Mouse (Mus musculus): ENCODE measurements around the gene Naglu. TPM values are rescaled to one million over a fixed set of nuclear protein-coding genes. Genes with fewer than 3 reads are reported as not detected.
"Not testable (repeated sequence)": the region's sequence is repeated elsewhere in the genome, so short reads cannot be mapped to it uniquely, and the experiment has no call there.

The Naglu gene
- total RNA-seq, 2 experiments from 2014 or later = 8.6 to 9.9 TPM

DNA sequence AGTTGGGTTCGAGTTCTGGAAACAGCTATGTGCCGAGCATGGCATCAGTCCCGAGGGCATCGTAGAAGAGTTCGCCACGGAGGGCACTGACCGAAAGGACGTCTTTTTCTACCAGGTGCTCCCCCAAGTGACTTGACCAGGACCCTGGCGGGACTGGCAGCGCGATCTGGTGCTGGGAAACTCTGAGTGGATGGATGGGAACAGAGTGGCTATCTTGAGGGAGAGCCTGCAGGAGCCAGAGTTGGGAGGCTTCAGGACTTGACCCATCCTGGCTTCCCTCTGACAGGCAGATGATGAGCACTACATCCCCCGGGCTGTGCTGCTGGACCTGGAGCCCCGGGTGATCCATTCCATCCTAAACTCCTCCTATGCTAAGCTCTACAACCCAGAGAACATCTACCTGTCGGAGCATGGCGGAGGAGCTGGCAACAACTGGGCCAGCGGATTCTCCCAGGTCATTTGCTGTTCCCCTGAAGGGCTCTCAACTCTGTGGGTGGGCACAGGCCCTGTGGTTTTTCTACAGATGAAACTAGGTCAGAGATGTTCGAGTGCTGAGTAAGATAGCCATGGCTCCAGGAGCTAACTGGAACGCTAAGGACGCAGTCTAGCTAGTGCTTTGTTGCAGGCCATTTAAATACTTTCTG lies 50.9 kb downstream of the Naglu start:
- no peak for DNase-seq (ENCODE audit: low spot score in 2 of 2)

DNA sequence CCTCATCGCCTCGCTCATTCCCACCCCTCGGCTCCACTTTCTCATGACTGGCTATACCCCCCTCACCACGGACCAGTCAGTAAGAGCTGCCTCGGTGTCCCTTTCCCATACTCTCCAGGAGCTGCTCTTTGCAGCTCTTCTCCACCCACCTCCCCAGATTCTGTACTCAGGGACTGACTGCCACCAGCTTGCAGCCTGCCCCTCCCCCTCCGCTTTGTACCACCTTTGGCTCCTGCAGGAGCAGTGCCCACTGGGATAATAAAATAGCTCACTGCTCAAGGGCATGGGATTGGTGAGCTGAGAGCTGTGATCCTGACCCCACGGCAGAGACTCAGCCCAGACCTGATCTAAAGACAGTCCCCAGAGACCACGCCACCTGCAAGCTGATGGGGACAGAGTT lies 54.7 kb downstream of the Naglu start:
- not testable (repeated sequence) for DNase-seq (ENCODE audit: low spot score in 2 of 2)

DNA sequence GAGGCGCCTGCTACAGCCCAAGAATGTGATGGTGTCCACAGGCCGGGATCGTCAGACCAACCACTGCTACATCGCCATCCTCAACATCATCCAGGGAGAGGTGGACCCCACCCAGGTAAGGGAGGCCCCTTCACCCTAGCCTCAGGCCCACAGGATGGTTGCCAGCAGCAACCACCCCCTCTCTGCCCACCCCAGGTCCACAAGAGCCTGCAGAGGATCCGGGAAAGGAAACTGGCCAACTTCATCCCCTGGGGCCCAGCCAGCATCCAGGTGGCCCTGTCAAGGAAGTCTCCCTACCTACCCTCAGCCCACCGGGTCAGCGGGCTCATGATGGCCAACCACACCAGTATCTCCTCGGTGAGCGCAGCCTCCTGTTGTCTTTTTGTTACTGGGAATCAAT lies 55.2 kb downstream of the Naglu start:
- DNase-seq (ENCODE audit: low spot score in 2 of 2) = not testable (repeated sequence)

DNA sequence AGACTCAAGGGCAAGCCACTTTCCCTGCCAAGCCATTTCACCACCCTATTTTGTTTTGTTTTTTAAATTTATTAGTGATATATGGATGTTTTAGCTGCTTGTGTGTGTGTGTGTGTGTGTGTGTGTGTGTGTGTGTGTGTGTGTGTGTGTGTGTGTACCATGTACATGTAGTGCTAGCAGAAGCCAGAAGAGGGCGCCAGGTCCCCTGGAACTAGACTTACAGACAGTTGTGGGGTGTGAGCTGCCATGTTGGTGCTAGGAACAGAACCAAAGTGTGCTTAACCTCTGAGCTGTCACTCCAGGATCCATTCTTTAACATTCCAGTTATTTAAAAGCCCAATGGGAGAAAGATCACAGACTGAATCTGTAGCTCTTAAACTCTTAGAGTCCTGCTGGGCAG lies 57.3 kb downstream of the Naglu start:
- DNase-seq (ENCODE audit: low spot score in 2 of 2) = peak; percentile 17 to 30

Small RNA genes within 50 kb of the gene (microRNA-seq; reads per million reads assigned to microRNA genes)
- 2.9 to 3.7 reads per million in 2 experiments for gene Mir6928

Other genes with a start within 250 kb of the Naglu start
- gene Stat5b, start 219.3 kb upstream of the Naglu start, total RNA-seq (2021) = 10 to 100 TPM; 12.2 to 13.0 TPM
- 1 to 10 TPM; 2.4 to 3.9 TPM for gene Stat5a, start 210.7 kb upstream of the Naglu start, total RNA-seq (2021)
- 10 to 100 TPM; 35.9 to 39.0 TPM for gene Stat3, start 130.5 kb upstream of the Naglu start, total RNA-seq (2021)
- 10 to 100 TPM; 20.5 to 20.6 TPM for gene Cavin1, start 99.1 kb upstream of the Naglu start, total RNA-seq (2021)
- 100 to 1,000 TPM; 424 to 431 TPM for gene Atp6v0a1, start 60.6 kb upstream of the Naglu start, total RNA-seq (2021)
- gene Hsd17b1, start 8.4 kb downstream of the Naglu start, total RNA-seq (2021) = under 1 TPM; 0.33 to 0.37 TPM
- 10 to 100 TPM; 32.9 to 37.7 TPM for gene Coasy, start 12.6 kb downstream of the Naglu start, total RNA-seq (2021)
- 10 to 100 TPM; 39.2 to 50.3 TPM for gene Mlx, start 17.3 kb downstream of the Naglu start, total RNA-seq (2021)
- 1 to 10 TPM; 5.8 to 7.0 TPM for gene Psmc3ip, start 25.4 kb downstream of the Naglu start, total RNA-seq (2021)
- gene Retreg3, start 49.9 kb downstream of the Naglu start, total RNA-seq (2021) = 10 to 100 TPM; 51.5 to 58.8 TPM
- 10 to 100 TPM; 43.1 to 47.3 TPM for gene Tubg1, start 49.9 kb downstream of the Naglu start, total RNA-seq (2021)
- 10 to 100 TPM; 31.7 to 41.4 TPM for gene Tubg2, start 85.9 kb downstream of the Naglu start, total RNA-seq (2021)
- 10 to 100 TPM; 59.0 to 61.4 TPM for gene Cntnap1, start 100.5 kb downstream of the Naglu start, total RNA-seq (2021)
- gene Plekhh3, start 101.3 kb downstream of the Naglu start, total RNA-seq (2021) = 10 to 100 TPM; 13.2 to 13.4 TPM
- gene Ccr10, start 105.4 kb downstream of the Naglu start, total RNA-seq (2021) = not detected
- 10 to 100 TPM; 27.9 to 30.9 TPM for gene Ezh1, start 156.5 kb downstream of the Naglu start, total RNA-seq (2021)
- gene Ramp2, start 176.0 kb downstream of the Naglu start, total RNA-seq (2021) = 10 to 100 TPM; 69.6 to 70.0 TPM
- 10 to 100 TPM; 78.4 to 81.9 TPM for gene Vps25, start 183.7 kb downstream of the Naglu start, total RNA-seq (2021)
- gene Wnk4, start 190.6 kb downstream of the Naglu start, total RNA-seq (2021) = 1 to 10 TPM; 3.4 to 4.5 TPM
- gene Cntd1, start 209.0 kb downstream of the Naglu start, total RNA-seq (2021) = under 1 TPM; 0.37 to 0.56 TPM
- gene Coa3, start 209.1 kb downstream of the Naglu start, total RNA-seq (2021) = 10 to 100 TPM; 92.7 to 93.1 TPM
- gene Becn1, start 232.3 kb downstream of the Naglu start, total RNA-seq (2021) = 100 to 1,000 TPM; 173 to 195 TPM
- gene Psme3, start 246.2 kb downstream of the Naglu start, total RNA-seq (2021) = 100 to 1,000 TPM in 1 of 2 experiments, 10 to 100 TPM in 1; 96.6 to 106 TPM

Data from layer of hippocampus, postnatal 10 days (tissue).